Mouse (Mus musculus) limb, embryonic 15.5 days (tissue): Measurements from ENCODE around the gene Cep57l1. TPM values are rescaled to one million over a fixed set of nuclear protein-coding genes. Genes with fewer than 3 reads are reported as not detected.

Experiments
- ATAC-seq: fragments of 200-750 bp; cut with Nextera tagmentation; 2 replicates; pipeline ENCODE4 v1.8.0; 2017; ENCODE audit warnings: low read depth, moderate TSS enrichment; ENCODE audit not compliant: insufficient number of reproducible peaks, low FRiP score, low TSS enrichment
- H3K27ac ChIP-seq: fragments of 300-500 bp; sonication (generic); 2 replicates; pipeline ENCODE4 v1.5.1; 2015; ENCODE audit warnings: moderate library complexity, mild to moderate bottlenecking, inconsistent platforms
- H3K27me3 ChIP-seq: fragments of 300-500 bp; sonication (generic); 2 replicates; pipeline ENCODE4 v1.6.1; 2015; ENCODE audit warnings: inconsistent platforms
- H3K36me3 ChIP-seq: fragments of 300-500 bp; sonication (generic); 2 replicates; pipeline ENCODE4 v1.6.1; 2015; ENCODE audit warnings: inconsistent platforms
- H3K4me1 ChIP-seq: fragments of 300-500 bp; sonication (generic); 2 replicates; pipeline ENCODE4 v1.6.1; 2015; ENCODE audit warnings: inconsistent platforms
- H3K4me2 ChIP-seq: fragments of 300-500 bp; sonication (generic); 2 replicates; pipeline ENCODE4 v1.6.1; 2015; ENCODE audit warnings: mild to moderate bottlenecking, inconsistent platforms
- H3K4me3 ChIP-seq: fragments of 300-500 bp; sonication (generic); 2 replicates; pipeline ENCODE4 v1.5.1; 2015; ENCODE audit warnings: mild to moderate bottlenecking, inconsistent platforms
- H3K9ac ChIP-seq: fragments of 300-500 bp; sonication (generic); 2 replicates; pipeline ENCODE4 v1.6.1; 2015; ENCODE audit warnings: inconsistent platforms
- H3K9me3 ChIP-seq: fragments of 300-500 bp; sonication (generic); 2 replicates; pipeline ENCODE4 v1.6.1; 2016; ENCODE audit warnings: inconsistent platforms
- WGBS: fragments of 180-500 bp; shearing (Covaris S2); methylation state at CpG from one replicate; pipeline ENCODE4 v1.1.7; 2015; 5-methylcytosine and 5-hydroxymethylcytosine counted together
- polyA plus RNA-seq: library from polyadenylated mRNA; unstranded; fragments of >200 nt; fragmentation: Nextera tagmentation; extraction: Ambion mirVana; gene quantifications from 2 replicates; pipeline ENCODE4 v1.2.1, GENCODE M21; 2015

The Cep57l1 gene
- 20.9 and 22.3 TPM in 2 replicates for polyA plus RNA-seq

- peak; percentile 97 for ATAC-seq
- no peaks in the 10 kb centered on the region for H3K27me3 ChIP-seq
- peak within 1 kb of the TSS; percentile 72 for H3K4me2 ChIP-seq
- peak within 1 kb of the TSS; percentile 97 for H3K27ac ChIP-seq
- H3K4me3 ChIP-seq = peak within 1 kb of the TSS; percentile 69
- WGBS = under 1% methylated on average over 68 of the region's 69 CpGs
- H3K9ac ChIP-seq = peak within 1 kb of the TSS; percentile 57
- H3K4me1 ChIP-seq = peaks cover 17% of the 10 kb centered on the region
- H3K9me3 ChIP-seq = no peaks in the 10 kb centered on the region
- H3K36me3 ChIP-seq = no peaks in the 10 kb centered on the region
These were observed at the start of gene Cep57l1, which contains the start of gene Sesn1 for GRCm38 (mm10) chr10:41809771-41810563. TSS of gene Cep57l1 (minus strand) at chr10:41809871. TSS of gene Sesn1 (plus strand) at chr10:41809935.

DNA sequence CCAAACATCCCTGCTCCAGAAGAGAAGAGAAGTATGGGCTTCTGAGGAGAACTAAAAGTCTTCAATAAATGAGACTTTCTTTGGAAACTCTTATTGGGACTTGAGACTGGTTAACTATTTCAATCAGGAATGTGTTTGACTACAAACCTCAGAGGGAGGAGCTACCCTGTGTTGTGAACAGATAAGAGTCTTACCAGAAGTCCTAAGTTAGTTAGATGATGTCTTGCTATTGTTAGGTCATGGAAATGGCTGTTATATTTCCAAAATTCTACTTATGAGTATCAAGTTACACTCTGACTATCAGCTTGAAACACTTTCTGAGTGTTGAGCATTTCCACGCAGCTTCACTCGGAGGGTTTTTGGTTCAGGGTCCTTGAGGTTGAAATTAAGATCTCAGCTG is 39.0 kb upstream of the Cep57l1 start:
- ATAC-seq = no peak
- Histone ChIP-seq H3K36me3 (no peaks in the 10 kb centered on the region), H3K9ac (no peak overlapping the region), H3K4me2 (no peak overlapping the region), H3K4me3 (no peak overlapping the region), H3K27ac (no peak overlapping the region), H3K27me3 (no peaks in the 10 kb centered on the region), H3K9me3 (no peaks in the 10 kb centered on the region), H3K4me1 (0 out of 2 replicates have a peak, but pooled peaks cover 2% of the 10 kb centered on the region)
- 68% methylated on average over 2 of the region's 2 CpGs for WGBS

- Histone ChIP-seq H3K9me3 (no peaks in the 10 kb centered on the region), H3K27me3 (no peaks in the 10 kb centered on the region), H3K9ac (no peak overlapping the region), H3K4me2 (no peak overlapping the region), H3K36me3 (no peaks in the 10 kb centered on the region), H3K4me3 (no peak overlapping the region), H3K27ac (no peak overlapping the region), H3K4me1 (0 out of 2 replicates have a peak, but pooled peaks cover 2% of the 10 kb centered on the region)
- WGBS = 96% methylated on average over 8 of the region's 8 CpGs
- ATAC-seq = no peak
These were observed 38.1 kb upstream of the Cep57l1 start for GRCm38 (mm10) chr10:41847737-41848136.

GRCm38 (mm10) chr10:41838911-41839310 is 29.2 kb upstream of the Cep57l1 start:
- no peaks in the 10 kb centered on the region for H3K36me3 ChIP-seq
- no peaks in the 10 kb centered on the region for H3K4me1 ChIP-seq
- no peak overlapping the region for H3K27ac ChIP-seq
- H3K9ac ChIP-seq = no peak overlapping the region
- no peaks in the 10 kb centered on the region for H3K9me3 ChIP-seq
- 83% methylated on average over 4 of the region's 4 CpGs for WGBS
- no peak overlapping the region for H3K4me2 ChIP-seq
- ATAC-seq = no peak
- no peak overlapping the region for H3K4me3 ChIP-seq
- H3K27me3 ChIP-seq = no peaks in the 10 kb centered on the region

- no peaks in the 10 kb centered on the region for H3K9me3 ChIP-seq
- no peak overlapping the region for H3K4me3 ChIP-seq
- no peak overlapping the region for H3K9ac ChIP-seq
- whole genome bisulfite sequencing = 81% methylated on average over 2 of the region's 2 CpGs
- H3K4me1 ChIP-seq = 0 out of 2 replicates have a peak, but pooled peaks cover 2% of the 10 kb centered on the region
- H3K27ac ChIP-seq = no peak overlapping the region
- H3K36me3 ChIP-seq = no peaks in the 10 kb centered on the region
- no peak for ATAC-seq
- no peak overlapping the region for H3K4me2 ChIP-seq
- H3K27me3 ChIP-seq = no peaks in the 10 kb centered on the region
These were observed 24.5 kb upstream of the Cep57l1 start for GRCm38 (mm10) chr10:41834131-41834530.

GRCm38 (mm10) chr10:41832191-41832590 is 22.5 kb upstream of the Cep57l1 start:
- Histone ChIP-seq H3K9me3 (no peaks in the 10 kb centered on the region), H3K4me3 (no peak overlapping the region), H3K4me1 (0 out of 2 replicates have a peak, but pooled peaks cover 2% of the 10 kb centered on the region), H3K36me3 (no peaks in the 10 kb centered on the region), H3K4me2 (no peak overlapping the region), H3K27ac (no peak overlapping the region; the same call in 1 of the 2 replicates), H3K27me3 (no peaks in the 10 kb centered on the region), H3K9ac (no peak overlapping the region)
- ATAC-seq = no peak
- WGBS = 43% methylated on average over 6 of the region's 6 CpGs

DNA sequence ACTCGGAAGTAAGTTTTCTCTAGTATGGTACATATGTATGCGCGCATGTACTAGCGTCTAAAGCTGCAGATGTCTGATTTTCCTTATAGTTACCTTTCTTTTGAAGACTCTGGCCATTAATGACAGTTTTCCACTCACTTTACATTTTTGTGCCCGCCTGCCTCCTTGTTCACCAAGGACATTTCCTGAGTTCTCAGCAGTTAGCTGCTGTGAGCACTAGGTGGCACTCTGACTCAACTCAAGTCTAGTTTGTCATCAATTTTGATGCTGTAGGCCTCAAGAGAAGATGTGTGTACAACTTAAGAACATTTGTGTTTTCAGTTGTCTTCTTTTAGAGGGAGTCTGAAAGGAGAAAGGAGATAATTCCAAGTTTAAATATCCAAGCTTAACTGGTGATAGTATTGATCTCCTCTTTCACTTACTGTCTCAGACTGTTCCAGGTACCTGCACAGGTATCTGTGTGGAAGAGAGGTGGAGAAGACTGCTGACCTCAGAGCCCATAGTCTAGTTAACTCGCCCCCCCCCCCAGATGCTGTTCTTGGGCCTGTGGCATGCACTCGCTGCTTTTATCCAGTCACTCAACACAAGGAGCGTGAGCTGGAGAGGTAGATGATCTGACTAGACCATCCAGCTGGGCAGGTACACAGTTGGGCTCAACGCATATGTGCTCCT is 21.3 kb upstream of the Cep57l1 start:
- no peaks in the 10 kb centered on the region for H3K27me3 ChIP-seq
- no peak overlapping the region for H3K4me2 ChIP-seq
- 0 out of 2 replicates have a peak, but pooled peaks cover 2% of the 10 kb centered on the region for H3K4me1 ChIP-seq
- H3K9me3 ChIP-seq = no peaks in the 10 kb centered on the region
- H3K4me3 ChIP-seq = no peak overlapping the region
- no peak for ATAC-seq
- no peaks in the 10 kb centered on the region for H3K36me3 ChIP-seq
- H3K9ac ChIP-seq = no peak overlapping the region
- 47% methylated on average over 9 of the region's 9 CpGs for WGBS
- no peak overlapping the region for H3K27ac ChIP-seq

GRCm38 (mm10) chr10:41830445-41830844 is 20.8 kb upstream of the Cep57l1 start:
- H3K36me3 ChIP-seq = no peaks in the 10 kb centered on the region
- H3K4me1 ChIP-seq = 0 out of 2 replicates have a peak, but pooled peaks cover 2% of the 10 kb centered on the region
- no peak overlapping the region for H3K4me2 ChIP-seq
- WGBS = 61% methylated on average over 4 of the region's 4 CpGs
- no peaks in the 10 kb centered on the region for H3K27me3 ChIP-seq
- no peak for ATAC-seq
- no peak overlapping the region for H3K27ac ChIP-seq
- H3K9ac ChIP-seq = no peak overlapping the region
- H3K4me3 ChIP-seq = no peak overlapping the region
- H3K9me3 ChIP-seq = no peaks in the 10 kb centered on the region

DNA sequence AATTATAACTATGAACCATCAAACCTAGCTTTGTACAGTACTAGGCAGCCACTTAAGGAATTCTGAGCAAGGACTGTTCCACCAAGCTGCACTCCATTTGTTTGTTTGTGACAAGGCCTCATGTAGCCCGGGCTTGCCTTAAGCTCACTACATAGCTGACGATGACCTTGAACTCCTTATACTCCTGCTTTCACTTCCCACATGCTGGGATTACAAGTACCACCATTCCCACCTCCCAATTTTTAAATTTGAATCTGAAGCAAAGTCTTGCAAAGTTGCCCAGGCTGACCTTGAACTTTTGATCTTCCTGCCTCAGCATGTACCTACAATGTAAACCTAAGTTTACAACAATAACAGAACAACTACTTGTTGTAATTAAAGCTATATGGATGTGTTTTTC is 20.3 kb upstream of the Cep57l1 start:
- no peak overlapping the region for H3K9ac ChIP-seq
- no peak overlapping the region for H3K4me2 ChIP-seq
- no peak overlapping the region for H3K4me3 ChIP-seq
- H3K27me3 ChIP-seq = no peaks in the 10 kb centered on the region
- 0 out of 2 replicates have a peak, but pooled peaks cover 2% of the 10 kb centered on the region for H3K4me1 ChIP-seq
- WGBS = 93% methylated on average over 2 of the region's 2 CpGs
- no peaks in the 10 kb centered on the region for H3K36me3 ChIP-seq
- H3K9me3 ChIP-seq = no peaks in the 10 kb centered on the region
- no peak overlapping the region for H3K27ac ChIP-seq
- no peak for ATAC-seq

- Histone ChIP-seq H3K4me1 (0 out of 2 replicates have a peak, but pooled peaks cover 2% of the 10 kb centered on the region), H3K36me3 (no peaks in the 10 kb centered on the region), H3K9me3 (no peaks in the 10 kb centered on the region), H3K9ac (no peak overlapping the region), H3K4me3 (no peak overlapping the region), H3K27ac (no peak overlapping the region), H3K27me3 (no peaks in the 10 kb centered on the region), H3K4me2 (no peak overlapping the region)
- WGBS = 69% methylated on average over 5 of the region's 5 CpGs
- no peak for ATAC-seq
These were observed 19.5 kb upstream of the Cep57l1 start for GRCm38 (mm10) chr10:41829191-41829590.

- Histone ChIP-seq H3K4me1 (0 out of 2 replicates have a peak, but pooled peaks cover 2% of the 10 kb centered on the region), H3K4me2 (no peak overlapping the region), H3K27me3 (no peaks in the 10 kb centered on the region), H3K36me3 (no peaks in the 10 kb centered on the region), H3K27ac (no peak overlapping the region), H3K4me3 (no peak overlapping the region), H3K9ac (no peak overlapping the region), H3K9me3 (no peaks in the 10 kb centered on the region)
- ATAC-seq = no peak
- 84% methylated on average over 4 of the region's 4 CpGs for WGBS
These were observed 18.1 kb upstream of the Cep57l1 start for GRCm38 (mm10) chr10:41827784-41828183.
